Mouse (Mus musculus) small intestine, adult 2 months (tissue): ENCODE measurements around the gene Cfdp1.

ENCODE experiments used
- CTCF ChIP-seq: fragments of 200-500 bp; IDR thresholded peaks from 2 replicates; pipeline ENCODE4 v1.5.1; 2012; ENCODE audit warnings: low read depth, mild to moderate bottlenecking, control low read depth, inconsistent platforms, low read length, moderate library complexity, mixed read lengths; ENCODE audit not compliant: insufficient replicate concordance, insufficient read length; ENCODE audit errors: extremely low read depth
- POLR2A ChIP-seq: fragments of 200-500 bp; IDR thresholded peaks from 2 replicates; pipeline ENCODE4 v1.6.1; 2012; ENCODE audit warnings: low read depth, mild to moderate bottlenecking, control low read depth, inconsistent platforms, low read length, moderate library complexity

DNA sequence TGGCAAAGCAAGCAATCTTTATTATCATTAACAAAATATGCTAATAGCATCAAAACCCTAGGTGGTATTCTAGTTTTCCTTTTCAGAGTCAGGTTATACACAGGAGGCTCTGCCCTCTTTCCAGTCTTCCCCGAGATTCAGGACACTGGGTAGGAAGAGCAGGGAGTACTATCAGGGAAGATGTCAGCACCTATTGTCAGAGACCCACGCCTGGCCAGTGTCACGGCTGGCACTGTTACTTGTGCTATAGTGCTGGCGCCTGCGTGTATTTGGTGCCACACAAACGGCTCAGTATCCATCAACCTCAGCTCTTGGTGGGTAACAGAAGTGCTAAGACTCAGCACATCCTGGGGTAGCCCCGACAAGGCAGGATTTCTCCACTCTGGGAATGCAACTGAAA, 81.0 kb downstream of the Cfdp1 start:
- TF ChIP-seq CTCF, result no peak
- no peak for TF ChIP-seq POLR2A
